Mouse (Mus musculus) CH12.LX (cell line): ENCODE data around the gene Prkag1.

Experiments used
- CTCF ChIP-seq, 2 experiments: IDR thresholded peaks in 1 of 2; conservative IDR thresholded peaks in 1 of 2; 2 replicates each; pipeline ENCODE4 v1.5.1; 2011 to 2012; ENCODE audit warnings: low read depth in 2 of 2, low read length in 2 of 2, improper control_type of control experiment in 1 of 2, inconsistent platforms in 1 of 2, mild to moderate bottlenecking in 1 of 2, moderate library complexity in 1 of 2
- E2F4 ChIP-seq: IDR thresholded peaks from 2 replicates; pipeline ENCODE4 v1.6.1; 2011; ENCODE audit warnings: low read depth, low read length, improper control_type of control experiment; ENCODE audit not compliant: insufficient replicate concordance
- EP300 ChIP-seq: IDR thresholded peaks from 2 replicates; pipeline ENCODE4 v1.6.1; 2011; ENCODE audit warnings: low read length, improper control_type of control experiment
- ETS1 ChIP-seq: conservative IDR thresholded peaks from 2 replicates; pipeline ENCODE4 v1.6.1; 2012; ENCODE audit warnings: low read depth, mild to moderate bottlenecking, inconsistent platforms, low read length, improper control_type of control experiment, moderate library complexity
- HCFC1 ChIP-seq: IDR thresholded peaks from 2 replicates; pipeline ENCODE4 v1.6.1; 2012; ENCODE audit warnings: low read depth, mild to moderate bottlenecking, inconsistent platforms, low read length, improper control_type of control experiment
- JUND ChIP-seq: conservative IDR thresholded peaks from 2 replicates; pipeline ENCODE4 v1.6.1; 2011; ENCODE audit warnings: low read depth, low read length, improper control_type of control experiment
- MAX ChIP-seq: IDR thresholded peaks from 2 replicates; pipeline ENCODE4 v1.6.1; 2011; ENCODE audit warnings: low read length, improper control_type of control experiment
- POLR2A ChIP-seq: IDR thresholded peaks from 2 replicates; pipeline ENCODE4 v1.6.1; 2011; ENCODE audit warnings: low read depth, mild to moderate bottlenecking, improper control_type of control experiment, low read length
- SIN3A ChIP-seq: IDR thresholded peaks from 2 replicates; pipeline ENCODE4 v1.6.1; 2012; ENCODE audit warnings: low read length, improper control_type of control experiment, inconsistent platforms
- TBP ChIP-seq: conservative IDR thresholded peaks from 2 replicates; pipeline ENCODE4 v1.6.1; 2011; ENCODE audit warnings: low read depth, low read length, improper control_type of control experiment
- UBTF ChIP-seq: IDR thresholded peaks from 2 replicates; pipeline ENCODE4 v1.6.1; 2012; ENCODE audit warnings: low read depth, mild to moderate bottlenecking, inconsistent platforms, low read length, improper control_type of control experiment, moderate library complexity
- USF1 ChIP-seq: IDR thresholded peaks from 2 replicates; pipeline ENCODE4 v1.6.1; 2014; ENCODE audit warnings: low read depth, mild to moderate bottlenecking, inconsistent platforms, low read length, improper control_type of control experiment
- USF2 ChIP-seq: conservative IDR thresholded peaks from 2 replicates; pipeline ENCODE4 v1.6.1; 2011; ENCODE audit warnings: low read depth, low read length, improper control_type of control experiment
- ZKSCAN1 ChIP-seq: IDR thresholded peaks from 2 replicates; pipeline ENCODE4 v1.6.1; 2012; ENCODE audit warnings: low read depth, inconsistent platforms, low read length, improper control_type of control experiment, borderline replicate concordance

DNA sequence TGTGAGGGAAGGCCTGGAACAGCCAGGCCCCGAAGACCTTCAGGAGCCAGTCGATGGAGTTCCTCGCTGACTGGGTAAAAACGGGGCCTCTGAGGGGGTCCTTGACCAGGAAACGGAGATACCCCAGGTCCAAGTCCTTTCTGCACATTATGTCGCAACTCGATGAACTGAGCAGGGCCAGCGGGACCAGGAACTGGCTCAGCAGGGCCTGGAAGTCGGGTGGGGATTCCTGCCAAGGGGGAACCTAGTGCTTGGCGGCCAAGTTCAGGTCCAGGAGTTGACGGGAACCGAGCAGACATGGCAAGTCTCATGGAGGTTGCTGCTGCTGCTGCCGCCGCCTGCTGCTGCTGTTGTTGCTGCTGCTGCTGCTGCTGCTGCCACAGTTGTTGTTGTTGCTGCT lies 19.3 kb upstream of the Prkag1 start:
- TF ChIP-seq EP300 (no peak), MAX (no peak), POLR2A (no peak), JUND (no peak), E2F4 (no peak), CTCF (conservative IDR thresholded peaks at IDR 0.05 in 1 of 2, IDR thresholded peaks at IDR 0.05 in 1 of 2; ENCODE audit: low read depth in 2 of 2, low read length in 2 of 2) (no peak), USF2 (no peak), HCFC1 (no peak), SIN3A (no peak), ETS1 (no peak), UBTF (no peak), USF1 (no peak), ZKSCAN1 (no peak), TBP (no peak)
